Mouse (Mus musculus): Measurements from ENCODE around the gene Rbm12.

GRCm38 (mm10) chr2:156123731-156124130 is 12.0 kb upstream of the Rbm12 start:
- no peak for TF ChIP-seq CTCF (IDR thresholded peaks at IDR 0.05; ENCODE audit: low read depth, low read length)
- no peak for TF ChIP-seq GATA1 (IDR thresholded peaks at IDR 0.05; ENCODE audit: borderline replicate concordance, low read length)
